Mouse (Mus musculus): Measurements from ENCODE around the gene Il21r. TPM values are rescaled to one million over a fixed set of nuclear protein-coding genes. Genes with fewer than 3 reads are reported as not detected.

Gene Il21r
- total and polyA plus RNA-seq, 3 experiments, result 0.06 TPM; not detected in 2

DNA sequence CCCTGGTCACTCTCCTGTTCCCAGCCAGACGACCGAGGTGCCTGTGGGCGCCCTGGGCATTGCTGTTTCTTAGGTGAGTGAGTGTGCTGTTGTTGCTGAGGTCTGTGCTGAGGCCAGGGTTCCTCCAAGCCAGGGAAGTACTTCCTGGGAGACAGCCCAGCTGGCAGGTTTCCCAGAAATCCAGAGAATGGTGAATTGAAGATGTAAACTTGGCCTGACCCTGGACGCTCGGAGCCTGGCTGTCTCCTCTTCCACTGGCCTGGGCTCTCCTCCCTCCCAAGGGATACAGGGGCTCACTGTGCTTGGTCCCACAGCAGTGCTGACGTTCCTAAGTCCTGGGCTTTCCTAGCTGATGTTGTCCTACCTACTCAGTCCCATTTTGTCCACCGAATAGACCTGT, 26.2 kb upstream of the Il21r start:
- H3K36me3 ChIP-seq (ENCODE audit: control insufficient read depth in 1 of 2, insufficient read depth in 2 of 2, low read length in 2 of 2), result no peaks in the 10 kb centered on the region

GRCm38 (mm10) chr7:125577486-125578088, 25.6 kb upstream of the Il21r start:
- Histone ChIP-seq H3K27me3 (ENCODE audit: control insufficient read depth in 1 of 2, insufficient read depth in 2 of 2, low read length in 2 of 2) (no peaks in the 10 kb centered on the region), H3K4me1 (ENCODE audit: control insufficient read depth in 1 of 2, insufficient read depth in 2 of 2, low read length in 2 of 2) (peaks cover 0 to 4% of the 10 kb centered on the region in 2 experiments; a peak in 1 of 4 replicates), H3K9ac (ENCODE audit: control insufficient read depth, low read depth, low read length, poor library complexity, severe bottlenecking) (no peak overlapping the region), H3K27ac (ENCODE audit: control insufficient read depth, low read depth, low read length) (no peak overlapping the region), H3K4me3 (ENCODE audit: control insufficient read depth in 1 of 2, insufficient read depth in 1 of 2, low read depth in 2 of 2, low read length in 2 of 2) (no peak overlapping the region), H3K9me3 (replicated peaks; ENCODE audit: insufficient read depth, low read length) (no peaks in the 10 kb centered on the region), H3K79me2 (ENCODE audit: control insufficient read depth, insufficient read depth, low read length, poor library complexity) (no peaks in the 10 kb centered on the region), H3K36me3 (ENCODE audit: control insufficient read depth in 1 of 2, insufficient read depth in 2 of 2, low read length in 2 of 2) (no peaks in the 10 kb centered on the region)
- TF ChIP-seq POLR2A (IDR thresholded peaks at IDR 0.05; ENCODE audit: control insufficient read depth in 1 of 2, insufficient read depth in 1 of 2, low read depth in 1 of 2, low read length in 2 of 2, poor library complexity in 1 of 2) (no peak), GATA1 (IDR thresholded peaks at IDR 0.05; ENCODE audit: low read depth, low read length) (no peak), GABPA (IDR thresholded peaks at IDR 0.05; ENCODE audit: low read depth, low read length) (no peak), ELF1 (IDR thresholded peaks at IDR 0.05; ENCODE audit: low read depth, low read length) (no peak), ZC3H11A (IDR thresholded peaks at IDR 0.05; ENCODE audit: low read depth, low read length) (no peak), USF1 (IDR thresholded peaks at IDR 0.05; ENCODE audit: low read depth, low read length) (no peak), ETS1 (IDR thresholded peaks at IDR 0.05; ENCODE audit: low read depth, low read length) (no peak), EP300 (IDR thresholded peaks at IDR 0.05; ENCODE audit: low read depth in 1 of 2, low read length in 2 of 2) (no peak), MEF2A (IDR thresholded peaks at IDR 0.05; ENCODE audit: extremely low read depth, insufficient replicate concordance, low read depth, low read length, poor library complexity, severe bottlenecking) (no peak), CHD2 (IDR thresholded peaks at IDR 0.05; ENCODE audit: low read length) (no peak), POLR2AphosphoS2 (IDR thresholded peaks at IDR 0.05; ENCODE audit: low read length) (no peak), MYC (IDR thresholded peaks at IDR 0.05; ENCODE audit: low read depth, low read length) (no peak), MAFK (IDR thresholded peaks at IDR 0.05; ENCODE audit: borderline replicate concordance, low read depth, low read length) (no peak), SIN3A (IDR thresholded peaks at IDR 0.05; ENCODE audit: low read length) (no peak)
- DNase-seq (ENCODE audit: low read depth, low spot score), result no peak

More for the DNA sequence above, 26.2 kb upstream of the Il21r start:
- Histone ChIP-seq H3K4me3 (ENCODE audit: control insufficient read depth in 1 of 2, insufficient read depth in 1 of 2, low read depth in 2 of 2, low read length in 2 of 2) (no peak overlapping the region), H3K9ac (ENCODE audit: control insufficient read depth, low read depth, low read length, poor library complexity, severe bottlenecking) (no peak overlapping the region), H3K4me1 (ENCODE audit: control insufficient read depth in 1 of 2, insufficient read depth in 2 of 2, low read length in 2 of 2) (no peaks in the 10 kb centered on the region; a peak in 1 of 4 replicates), H3K27ac (ENCODE audit: control insufficient read depth, low read depth, low read length) (no peak overlapping the region), H3K27me3 (ENCODE audit: control insufficient read depth in 1 of 2, insufficient read depth in 2 of 2, low read length in 2 of 2) (no peaks in the 10 kb centered on the region), H3K9me3 (replicated peaks; ENCODE audit: insufficient read depth, low read length) (no peaks in the 10 kb centered on the region), H3K79me2 (ENCODE audit: control insufficient read depth, insufficient read depth, low read length, poor library complexity) (no peaks in the 10 kb centered on the region)
- no peak for TF ChIP-seq EP300 (IDR thresholded peaks at IDR 0.05; ENCODE audit: low read depth in 1 of 2, low read length in 2 of 2)
- TF ChIP-seq ZC3H11A (IDR thresholded peaks at IDR 0.05; ENCODE audit: low read depth, low read length), result no peak
- no peak for TF ChIP-seq POLR2AphosphoS5 (IDR thresholded peaks at IDR 0.05; ENCODE audit: borderline replicate concordance, low read depth, low read length)
- TF ChIP-seq MAX (IDR thresholded peaks at IDR 0.05; ENCODE audit: low read length), result no peak
- TF ChIP-seq MXI1 (IDR thresholded peaks at IDR 0.05; ENCODE audit: low read depth, low read length), result no peak
- TF ChIP-seq NELFE (IDR thresholded peaks at IDR 0.05; ENCODE audit: low read depth, low read length), result no peak
- TF ChIP-seq MAFK (IDR thresholded peaks at IDR 0.05; ENCODE audit: borderline replicate concordance, low read depth, low read length), result no peak
- no peak for TF ChIP-seq ZMIZ1 (IDR thresholded peaks at IDR 0.05; ENCODE audit: low read depth, low read length)
- no peak for TF ChIP-seq UBTF (IDR thresholded peaks at IDR 0.05; ENCODE audit: borderline replicate concordance, insufficient read depth, low read depth, low read length)
- no peak for DNase-seq (ENCODE audit: low read depth, low spot score)
